In the genomic region with DNA sequence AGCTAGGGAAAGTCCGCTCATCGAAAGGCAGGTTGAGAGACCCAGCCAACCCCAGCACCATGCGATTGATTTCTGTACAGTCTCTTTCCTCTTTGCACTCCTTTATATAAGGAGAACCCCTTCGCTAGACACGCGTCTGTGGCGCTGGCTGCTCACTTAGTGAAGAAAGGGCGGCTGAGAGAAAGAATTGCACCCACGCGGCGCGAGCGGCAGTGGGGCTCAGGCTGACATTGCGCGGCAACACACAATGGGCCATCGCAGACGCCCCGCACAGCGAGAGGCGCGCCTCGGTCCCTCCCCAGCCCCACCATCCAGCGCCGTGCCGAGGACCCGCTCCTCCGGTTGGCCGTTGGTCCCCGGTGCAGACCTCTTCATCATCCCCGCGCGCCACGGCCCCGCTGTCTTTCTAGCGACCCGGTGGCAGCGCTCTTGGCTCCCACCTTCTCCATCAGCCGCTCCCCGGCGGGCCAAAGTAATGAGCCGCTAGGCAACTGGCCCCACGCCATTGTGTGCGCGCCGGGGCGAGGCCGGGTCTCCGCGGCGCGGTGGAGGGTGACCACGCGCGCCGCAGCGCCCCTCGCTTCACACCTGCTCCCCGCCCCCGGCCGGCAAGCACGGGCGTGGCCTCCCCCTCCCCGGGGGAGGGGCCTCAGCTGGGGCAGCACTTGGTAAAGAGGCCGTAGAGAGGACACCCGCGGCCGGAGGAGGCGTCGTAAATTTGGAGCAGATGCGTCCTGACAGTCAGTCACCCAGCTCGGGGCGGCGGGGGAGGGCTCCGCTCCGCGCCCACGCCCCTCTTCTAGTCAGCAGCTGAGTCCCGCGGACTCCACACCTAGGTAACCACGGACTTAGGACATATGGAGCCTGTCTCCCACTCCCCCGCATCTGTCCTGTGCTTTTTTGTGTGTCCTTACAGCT, we compare ENCODE assay signal across 8 mouse cellular contexts. TPM values are rescaled to one million over a fixed set of nuclear protein-coding genes. Genes with fewer than 3 reads are reported as not detected.
DNase-seq lines count a peak whose midpoint lies in the region; ATAC-seq and TF ChIP-seq lines count a peak whose summit lies in the region.

No protein-coding gene starts in this region.

- H3K4me1 ChIP-seq in kidney, embryonic 16.5 days (ENCODE audit: insufficient read depth, low read length), result peaks cover 18% of the 10 kb centered on the region
- no peaks in the 10 kb centered on the region for H3K4me1 ChIP-seq in liver, embryonic 14.5 days (replicated peaks; ENCODE audit: control insufficient read depth in 2 of 2, insufficient read depth in 2 of 2, low read length in 1 of 2)
- peaks cover 18% of the 10 kb centered on the region for H3K4me1 ChIP-seq in olfactory bulb, adult 2 months (ENCODE audit: control insufficient read depth, insufficient read depth, low read length)

- TF ChIP-seq CTCF in liver, embryonic 14.5 days (IDR thresholded peaks at IDR 0.05; ENCODE audit: low read depth), result no peak
- no peak for TF ChIP-seq CTCF in olfactory bulb, adult 2 months (IDR thresholded peaks at IDR 0.05; ENCODE audit: insufficient read depth, low read depth, low read length)

- TF ChIP-seq EP300 in liver, embryonic 14.5 days (IDR thresholded peaks at IDR 0.05; ENCODE audit: low read depth), result no peak

- peak overlapping the region; percentile 43; the same call in 1 of the 2 replicates for H3K9ac ChIP-seq in kidney, embryonic 16.5 days (replicated peaks; ENCODE audit: low read length)
- H3K9ac ChIP-seq in liver, embryonic 14.5 days (replicated peaks), result no peak overlapping the region

- peak; percentile 45 for ATAC-seq in granulocyte monocyte progenitor cell, adult 5-6 weeks (replicated peaks; ENCODE audit: poor library complexity, severe bottlenecking)
- peak; percentile 67 for ATAC-seq in kidney, embryonic 16.5 days (ENCODE audit: low FRiP score, low TSS enrichment)
- ATAC-seq in liver, embryonic 14.5 days (ENCODE audit: insufficient read depth), result no peak
- no peak for ATAC-seq in activated CD4-positive, CD25-positive, alpha-beta regulatory T cell, adult 4 months

- H3K4me3 ChIP-seq in kidney, embryonic 16.5 days (ENCODE audit: low read length), result peak overlapping the region; percentile 56
- H3K4me3 ChIP-seq in liver, embryonic 14.5 days (ENCODE audit: insufficient read depth in 1 of 2, low read depth in 2 of 2, low read length in 2 of 2), result peak overlapping the region in 1 of 2 experiments; percentile 9; a peak in 2 of 4 replicates
- H3K4me3 ChIP-seq in olfactory bulb, adult 2 months (ENCODE audit: insufficient read depth, low read depth, low read length), result peak overlapping the region; percentile 65

- TF ChIP-seq POLR2A in olfactory bulb, adult 2 months (IDR thresholded peaks at IDR 0.05; ENCODE audit: insufficient read depth, low read depth, low read length), result peak; percentile 39; the same call in 1 of the 2 replicates

- no peak overlapping the region for H3K27ac ChIP-seq in kidney, embryonic 16.5 days (ENCODE audit: low read length)
- H3K27ac ChIP-seq in liver, embryonic 14.5 days, result no peak overlapping the region
- peak overlapping the region; percentile 79 for H3K27ac ChIP-seq in olfactory bulb, adult 2 months (ENCODE audit: insufficient read depth, low read depth, low read length)

- under 1% methylated on average over 77 of the region's 81 CpGs for whole genome bisulfite sequencing in kidney, embryonic 16.5 days
- WGBS in liver, embryonic 14.5 days (ENCODE audit: insufficient replicate concordance), result under 1% methylated on average over 81 of the region's 81 CpGs
- under 1% methylated on average over 81 of the region's 81 CpGs for WGBS in olfactory bulb, adult 2 months

- H3K9me3 ChIP-seq in kidney, embryonic 16.5 days (ENCODE audit: low read length), result no peaks in the 10 kb centered on the region
- H3K9me3 ChIP-seq in liver, embryonic 14.5 days (ENCODE audit: control insufficient read depth, low read length), result no peaks in the 10 kb centered on the region

- DNase-seq in spleen, adult 18-20 months, result peak; percentile 8 to 24
- no peak for DNase-seq in spleen, postnatal 14 days (ENCODE audit: low spot score in 2 of 2)
- peak; percentile 58 to 60 for DNase-seq in cerebellum, postnatal 14 days
- DNase-seq in liver, embryonic 14.5 days (ENCODE audit: low read depth in 3 of 3, low spot score in 3 of 3), result no peak

- peak overlapping the region; percentile 91 for H3K4me2 ChIP-seq in kidney, embryonic 16.5 days (replicated peaks; ENCODE audit: low read depth, low read length)
- peak overlapping the region; percentile 47 for H3K4me2 ChIP-seq in liver, embryonic 14.5 days (ENCODE audit: low read depth)

- no peaks in the 10 kb centered on the region for H3K36me3 ChIP-seq in kidney, embryonic 16.5 days (ENCODE audit: insufficient read depth, low read length)
- H3K36me3 ChIP-seq in liver, embryonic 14.5 days (replicated peaks; ENCODE audit: control insufficient read depth, insufficient read depth, low read depth), result no peaks in the 10 kb centered on the region

- H3K27me3 ChIP-seq in kidney, embryonic 16.5 days (ENCODE audit: insufficient read depth, low read length), result peaks cover 89% of the 10 kb centered on the region
- H3K27me3 ChIP-seq in liver, embryonic 14.5 days (ENCODE audit: control insufficient read depth, insufficient read depth, low read length), result peaks cover 71% of the 10 kb centered on the region

RNA-seq across cellular contexts. Expression of a gene that starts 27.3 kb away (rescaled TPM):
- total RNA-seq in granulocyte monocyte progenitor cell, adult 5-6 weeks (2014; fragmentation: Nextera tagmentation), result 0.95 TPM in 1 of 2 replicates, not detected in the other
- 0.13 and 2.2 TPM in 2 replicates for total RNA-seq in granulocyte monocyte progenitor cell, adult 5-6 weeks (2017)
- 0.29 and 0.35 TPM in 2 replicates for polyA plus RNA-seq in kidney, embryonic 16.5 days (2015; fragmentation: Nextera tagmentation; extraction: Ambion mirVana)
- 0.23 and 0.25 TPM in 2 replicates for polyA plus RNA-seq in liver, embryonic 14.5 days (2012; rRNA removed)
- polyA plus RNA-seq in liver, embryonic 14.5 days (2014; fragmentation: Nextera tagmentation; extraction: Ambion mirVana), result 0.05 and 0.11 TPM in 2 replicates
- polyA plus RNA-seq in olfactory bulb, adult 2 months (2012; ENCODE audit: insufficient read depth, insufficient read length, low replicate concordance, missing spikeins), result not detected in 2 replicates
- polyA plus RNA-seq in activated CD4-positive, CD25-positive, alpha-beta regulatory T cell, adult 4 months (2017; shearing (Covaris generic)), result not detected

RNA-seq across cellular contexts. Expression of a gene that starts 28.8 kb away (rescaled TPM):
- 24.7 and 30.4 TPM in 2 replicates for total RNA-seq in granulocyte monocyte progenitor cell, adult 5-6 weeks (2014; fragmentation: Nextera tagmentation)
- total RNA-seq in granulocyte monocyte progenitor cell, adult 5-6 weeks (2017), result 20.6 and 31.1 TPM in 2 replicates
- polyA plus RNA-seq in kidney, embryonic 16.5 days (2015; fragmentation: Nextera tagmentation; extraction: Ambion mirVana), result 18.1 and 20.0 TPM in 2 replicates
- polyA plus RNA-seq in liver, embryonic 14.5 days (2012; rRNA removed), result 6.6 and 9.3 TPM in 2 replicates
- 3.8 TPM in 2 replicates for polyA plus RNA-seq in liver, embryonic 14.5 days (2014; fragmentation: Nextera tagmentation; extraction: Ambion mirVana)
- polyA plus RNA-seq in olfactory bulb, adult 2 months (2012; ENCODE audit: insufficient read depth, insufficient read length, low replicate concordance, missing spikeins), result not detected in 2 replicates
- polyA plus RNA-seq in activated CD4-positive, CD25-positive, alpha-beta regulatory T cell, adult 4 months (2017; shearing (Covaris generic)), result 1 to 10 TPM; 7.9 to 9.3 TPM

RNA-seq across cellular contexts. Expression of a gene that starts 58.6 kb away (rescaled TPM):
- 0.30 TPM in 1 of 2 replicates, not detected in the other for total RNA-seq in granulocyte monocyte progenitor cell, adult 5-6 weeks (2014; fragmentation: Nextera tagmentation)
- total RNA-seq in granulocyte monocyte progenitor cell, adult 5-6 weeks (2017), result 0.04 TPM in 1 of 2 replicates, not detected in the other
- 20.1 and 23.8 TPM in 2 replicates for polyA plus RNA-seq in kidney, embryonic 16.5 days (2015; fragmentation: Nextera tagmentation; extraction: Ambion mirVana)
- polyA plus RNA-seq in liver, embryonic 14.5 days (2012; rRNA removed), result 1.4 TPM in 2 replicates
- 1.6 and 1.8 TPM in 2 replicates for polyA plus RNA-seq in liver, embryonic 14.5 days (2014; fragmentation: Nextera tagmentation; extraction: Ambion mirVana)
- polyA plus RNA-seq in olfactory bulb, adult 2 months (2012; ENCODE audit: insufficient read depth, insufficient read length, low replicate concordance, missing spikeins), result not detected in 2 replicates
- not detected for polyA plus RNA-seq in activated CD4-positive, CD25-positive, alpha-beta regulatory T cell, adult 4 months (2017; shearing (Covaris generic))

Comparison
In these comparisons a context has a peak if more than half of its experiments do, and no peak if none do; other contexts are left out.
1. DNase-seq: peak in spleen, adult 18-20 months (2 of 2) and cerebellum, postnatal 14 days (2 of 2); none in spleen, postnatal 14 days (0 of 2) and liver, embryonic 14.5 days (0 of 3).
2. ATAC-seq: peak in granulocyte monocyte progenitor cell, adult 5-6 weeks (single experiment) and kidney, embryonic 16.5 days (single experiment); none in liver, embryonic 14.5 days (single experiment) and activated CD4-positive, CD25-positive, alpha-beta regulatory T cell, adult 4 months (single experiment).